Mouse (Mus musculus) spleen, adult 12 weeks (tissue): ENCODE data around the gene Prune1.
"Not testable (repeated sequence)": the region's sequence is repeated elsewhere in the genome, so short reads cannot be mapped to it uniquely, and the experiment has no call there.

Experiments used
- DNase-seq: peaks from one replicate; pipeline ENCODE4 v3.0.0; 2022; ENCODE audit warnings: low spot score

Gene Prune1

GRCm38 (mm10) chr3:95212889-95213608 lies 68.8 kb downstream of the Prune1 start:
- not testable (repeated sequence) for DNase-seq

- no peak for DNase-seq
These were observed 71.3 kb downstream of the Prune1 start for GRCm38 (mm10) chr3:95210585-95210984.

- no peak for DNase-seq
These were observed 73.6 kb downstream of the Prune1 start for GRCm38 (mm10) chr3:95208286-95208685.

- no peak for DNase-seq
These were observed 78.0 kb downstream of the Prune1 start for GRCm38 (mm10) chr3:95203880-95204279.
